Mouse (Mus musculus): Measurements from ENCODE around the gene Mmp1b.
"Not testable (repeated sequence)": the region's sequence is repeated elsewhere in the genome, so short reads cannot be mapped to it uniquely, and the experiment has no call there.

Mmp1b gene

GRCm38 (mm10) chr9:7387947-7388346, at the start of gene Mmp1b:
TSS of gene Mmp1b (minus strand) at chr9:7388047.
- DNase-seq (ENCODE audit: low spot score in 2 of 2) = no peak

GRCm38 (mm10) chr9:7396556-7396955, 8.7 kb upstream of the Mmp1b start:
- not testable (repeated sequence) for DNase-seq (ENCODE audit: low spot score in 2 of 2)

GRCm38 (mm10) chr9:7354535-7354934, 33.3 kb downstream of the Mmp1b start:
- DNase-seq (ENCODE audit: low spot score in 2 of 2) = no peak

GRCm38 (mm10) chr9:7345513-7345912, 42.3 kb downstream of the Mmp1b start:
- no peak for DNase-seq (ENCODE audit: low spot score in 2 of 2)

DNA sequence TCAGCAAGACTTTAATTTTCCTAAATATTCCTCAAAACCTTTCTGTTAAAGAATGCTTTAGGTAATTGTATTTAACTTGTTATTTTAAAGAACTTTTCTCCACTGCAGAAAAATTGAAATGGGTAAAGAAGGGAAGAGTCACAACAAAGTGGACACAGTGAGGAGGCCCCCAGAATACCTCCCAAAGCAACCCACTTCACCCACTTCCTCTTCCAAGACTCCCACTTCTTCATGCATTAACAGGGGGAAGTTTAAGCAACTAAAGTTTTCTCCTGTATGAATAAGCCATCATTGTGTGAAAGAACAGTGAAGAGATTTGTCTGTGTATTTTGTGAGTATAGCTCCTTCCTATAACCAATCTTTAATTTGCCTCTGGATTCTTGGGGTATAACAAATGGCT, 43.7 kb downstream of the Mmp1b start, which contains the start of gene Mmp12:
Gene Mmp12 (plus strand): TSS at position 275 of the 400 bp plus-strand sequence.
- no peak for DNase-seq (ENCODE audit: low spot score in 2 of 2)

DNA sequence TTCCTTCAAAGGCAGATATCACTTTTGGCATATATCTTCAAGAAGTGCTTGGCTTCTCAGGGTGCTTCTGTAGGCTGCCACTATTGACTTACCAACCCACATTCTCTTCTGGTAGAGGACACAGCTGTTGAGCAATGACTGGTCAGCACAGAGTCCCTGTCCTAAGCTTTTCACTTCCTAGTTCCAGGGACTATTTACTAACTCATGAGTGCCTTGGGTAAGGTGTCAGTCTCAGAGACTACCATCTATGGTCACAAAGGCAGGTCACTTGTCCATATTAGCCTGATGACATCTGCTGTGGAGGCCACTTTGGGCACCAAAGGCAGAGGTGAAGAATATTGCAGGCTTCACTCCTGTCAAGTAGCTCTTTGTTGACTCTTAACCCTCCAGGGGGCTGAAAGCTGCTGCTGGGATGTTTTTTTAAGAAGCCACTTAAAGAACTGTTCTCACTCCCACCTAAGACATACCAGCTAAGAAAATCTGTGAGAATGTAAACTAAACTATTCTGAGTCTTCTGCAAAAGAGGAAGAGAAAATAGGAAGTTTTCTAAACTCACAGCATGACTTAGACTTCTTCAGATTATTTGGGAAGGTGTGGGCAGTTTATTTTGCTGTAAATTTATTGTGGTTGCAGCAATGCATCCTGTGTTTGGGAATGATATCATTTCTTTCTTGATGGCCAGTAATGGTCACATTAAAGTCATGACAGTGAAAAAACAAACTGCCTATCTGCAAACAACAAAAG, 50.9 kb downstream of the Mmp1b start:
- DNase-seq (ENCODE audit: low spot score in 2 of 2) = no peak

DNA sequence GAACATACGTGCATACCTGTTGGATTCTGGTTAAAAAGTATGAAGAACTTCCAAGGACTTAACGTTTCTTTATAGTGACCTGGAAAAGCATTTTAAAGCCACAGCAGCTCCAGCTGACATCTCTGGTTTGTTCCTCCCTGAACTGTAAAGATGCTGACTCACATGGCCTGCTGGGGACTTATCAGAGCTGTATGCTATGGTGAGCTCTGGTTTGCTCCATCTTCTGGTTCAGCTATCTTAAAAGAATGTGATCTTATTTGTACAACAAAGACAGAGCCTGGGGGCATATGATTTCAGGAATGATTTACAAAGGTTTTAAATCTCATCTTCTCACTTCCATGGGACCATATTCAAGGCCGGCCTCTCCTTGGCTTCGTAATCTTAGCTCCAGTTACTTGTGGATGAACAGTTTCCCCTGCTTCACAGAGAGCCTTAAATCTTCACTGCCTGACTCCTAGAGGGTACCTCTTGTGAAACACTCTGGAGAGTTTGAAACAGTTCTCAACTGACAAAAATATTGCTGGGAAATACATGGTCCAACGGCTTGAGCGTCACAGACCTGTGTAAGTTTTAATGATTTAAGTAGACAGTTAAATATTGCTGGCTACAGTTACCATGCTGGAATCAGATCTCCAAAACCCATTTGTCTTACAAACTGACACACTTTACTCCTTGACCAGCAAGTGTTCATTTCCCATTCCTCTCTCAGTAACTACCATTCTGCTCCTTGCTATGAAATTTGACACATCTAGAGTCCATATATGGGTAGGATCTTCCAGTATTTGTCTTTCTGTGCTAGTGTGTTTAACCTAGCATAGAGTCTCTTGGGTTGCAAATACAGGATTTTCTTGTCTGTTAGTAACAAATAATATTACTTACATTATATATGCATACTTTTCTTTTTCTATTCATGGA, 51.8 kb downstream of the Mmp1b start:
- no peak for DNase-seq (ENCODE audit: low spot score in 2 of 2)

GRCm38 (mm10) chr9:7331847-7332246, 56.0 kb downstream of the Mmp1b start:
- DNase-seq (ENCODE audit: low spot score in 2 of 2) = no peak

Measured in right cerebral cortex, postnatal 36 days (tissue).